8 mouse cellular contexts compared by ENCODE assay signal in the genomic region with DNA sequence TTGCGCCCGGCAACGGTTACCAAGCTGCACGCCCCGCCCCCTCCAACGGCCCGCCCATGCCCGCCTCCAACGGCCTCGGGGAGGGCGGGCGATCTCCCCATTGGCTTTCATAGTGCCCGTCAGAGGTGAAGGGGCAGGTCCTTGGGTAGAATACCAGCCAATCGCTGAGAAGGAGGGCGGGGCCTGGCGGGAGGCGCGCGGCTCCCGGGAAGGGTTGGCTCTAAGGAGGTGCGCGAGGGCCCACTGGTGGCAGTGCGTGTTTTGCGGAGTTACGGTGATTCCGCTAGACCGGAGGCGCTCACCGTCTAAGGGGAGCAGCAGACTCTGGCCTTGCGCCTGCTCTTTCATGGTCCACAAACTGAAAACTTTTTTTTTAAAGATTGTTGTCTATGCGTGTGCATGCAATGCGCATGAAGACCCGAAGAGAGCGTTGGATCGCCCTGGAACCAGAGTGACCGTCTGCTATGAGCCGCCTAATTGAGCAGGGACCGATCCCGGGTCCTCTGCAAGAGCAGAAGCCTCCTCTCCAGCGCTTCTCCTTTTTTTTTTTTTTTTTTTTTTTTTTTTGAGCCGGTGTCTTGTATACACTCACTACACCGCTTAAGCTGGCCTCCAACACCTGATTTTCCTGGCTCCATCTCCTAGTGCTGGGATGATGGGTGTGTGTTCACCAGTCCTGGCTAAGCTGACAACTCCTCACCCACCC. TPM values are rescaled to one million over a fixed set of nuclear protein-coding genes. Genes with fewer than 3 reads are reported as not detected.
DNase-seq lines count a peak whose midpoint lies in the region; ATAC-seq and TF ChIP-seq lines count a peak whose summit lies in the region.

No protein-coding gene starts in this region.

- peaks cover 4% of the 10 kb centered on the region for H3K27me3 ChIP-seq in Patski
- H3K27me3 ChIP-seq in hindbrain, embryonic 14.5 days (ENCODE audit: control insufficient read depth, insufficient read depth, low read length), result peaks cover 20% of the 10 kb centered on the region

- ATAC-seq in Patski, result peak; percentile 97
- ATAC-seq in hindbrain, embryonic 14.5 days (ENCODE audit: low FRiP score), result peak; percentile 99

- TF ChIP-seq CTCF in Patski (IDR thresholded peaks at IDR 0.05), result no peak

- POLR2A ChIA-PET in Patski (lab: Charles Lee), result interaction anchor here (0.9 kb wide), 1 partner anchor 14 kb away, joined by 3 read pairs; no protein-coding TSS in a partner anchor

- peak; percentile 75 for DNase-seq in Patski (ENCODE audit: low read depth, low spot score)
- DNase-seq in cerebellum, postnatal 14 days, result peak; percentile 99 to 100
- peak; percentile 96 to 97 for DNase-seq in frontal cortex, postnatal 14 days (ENCODE audit: low spot score in 2 of 2)
- DNase-seq in hindbrain, embryonic 14.5 days (ENCODE audit: low spot score), result peak; percentile 97
- DNase-seq in layer of hippocampus, postnatal 36 days, result peak; percentile 97 to 98
- DNase-seq in lung, postnatal 36 days, result peak; percentile 99
- DNase-seq in retina, postnatal 1 day, result peak; percentile 99
- DNase-seq in urinary bladder, adult 18-20 months (ENCODE audit: low spot score in 2 of 2), result peak; percentile 96 to 97

- peak overlapping the region; percentile 56; the same call in 1 of the 2 replicates for H3K9ac ChIP-seq in hindbrain, embryonic 14.5 days

- under 1% methylated on average over 37 of the region's 42 CpGs for WGBS in hindbrain, embryonic 14.5 days

- H3K4me3 ChIP-seq in hindbrain, embryonic 14.5 days (replicated peaks; ENCODE audit: low read length), result peak overlapping the region; percentile 63

- no peak overlapping the region for H3K27ac ChIP-seq in hindbrain, embryonic 14.5 days

- H3K36me3 ChIP-seq in hindbrain, embryonic 14.5 days (replicated peaks; ENCODE audit: control insufficient read depth, insufficient read depth), result no peaks in the 10 kb centered on the region

- peak overlapping the region; percentile 81 for H3K4me2 ChIP-seq in hindbrain, embryonic 14.5 days (replicated peaks)

- CTCF ChIA-PET in Patski (lab: Charles Lee), result interaction anchor here (0.9 kb wide), 1 partner anchor 19 kb away, joined by 3 read pairs; no protein-coding TSS in a partner anchor

- in situ Hi-C loops in Patski (cut with MboI; ENCODE audit: low pct_unique_long_range_greater_than_20kb), result no loop called here

- no peaks in the 10 kb centered on the region for H3K9me3 ChIP-seq in hindbrain, embryonic 14.5 days (ENCODE audit: control insufficient read depth, low read length)

- peaks cover 20% of the 10 kb centered on the region for H3K4me1 ChIP-seq in hindbrain, embryonic 14.5 days (replicated peaks; ENCODE audit: control insufficient read depth, insufficient read depth, low read length)

RNA-seq across cellular contexts. Expression of a gene that starts 0.5 kb away (rescaled TPM):
- 7.7 TPM for polyA plus RNA-seq in Patski (2021)
- polyA plus RNA-seq in hindbrain, embryonic 14.5 days (2014; fragmentation: Nextera tagmentation; extraction: Ambion mirVana), result 3.3 and 4.3 TPM in 2 replicates
- 1 to 10 TPM; 5.0 TPM for total RNA-seq in layer of hippocampus, postnatal 36 days (2021)

RNA-seq across cellular contexts. Expression of a gene that starts 43.0 kb away (rescaled TPM):
- polyA plus RNA-seq in Patski (2021), result not detected
- not detected in 2 replicates for polyA plus RNA-seq in hindbrain, embryonic 14.5 days (2014; fragmentation: Nextera tagmentation; extraction: Ambion mirVana)
- total RNA-seq in layer of hippocampus, postnatal 36 days (2021), result not detected

RNA-seq across cellular contexts. Expression of a gene that starts 44.0 kb away (rescaled TPM):
- not detected for polyA plus RNA-seq in Patski (2021)
- polyA plus RNA-seq in hindbrain, embryonic 14.5 days (2014; fragmentation: Nextera tagmentation; extraction: Ambion mirVana), result 0.31 and 0.41 TPM in 2 replicates
- under 1 TPM; 0.17 to 0.23 TPM for total RNA-seq in layer of hippocampus, postnatal 36 days (2021)
